Mouse (Mus musculus): ENCODE data around the gene Carmil1. TPM values are rescaled to one million over a fixed set of nuclear protein-coding genes. Genes with fewer than 3 reads are reported as not detected.

The Carmil1 gene
- polyA plus RNA-seq (2012; rRNA removed), result 25.6 and 26.3 TPM in 2 replicates

DNA sequence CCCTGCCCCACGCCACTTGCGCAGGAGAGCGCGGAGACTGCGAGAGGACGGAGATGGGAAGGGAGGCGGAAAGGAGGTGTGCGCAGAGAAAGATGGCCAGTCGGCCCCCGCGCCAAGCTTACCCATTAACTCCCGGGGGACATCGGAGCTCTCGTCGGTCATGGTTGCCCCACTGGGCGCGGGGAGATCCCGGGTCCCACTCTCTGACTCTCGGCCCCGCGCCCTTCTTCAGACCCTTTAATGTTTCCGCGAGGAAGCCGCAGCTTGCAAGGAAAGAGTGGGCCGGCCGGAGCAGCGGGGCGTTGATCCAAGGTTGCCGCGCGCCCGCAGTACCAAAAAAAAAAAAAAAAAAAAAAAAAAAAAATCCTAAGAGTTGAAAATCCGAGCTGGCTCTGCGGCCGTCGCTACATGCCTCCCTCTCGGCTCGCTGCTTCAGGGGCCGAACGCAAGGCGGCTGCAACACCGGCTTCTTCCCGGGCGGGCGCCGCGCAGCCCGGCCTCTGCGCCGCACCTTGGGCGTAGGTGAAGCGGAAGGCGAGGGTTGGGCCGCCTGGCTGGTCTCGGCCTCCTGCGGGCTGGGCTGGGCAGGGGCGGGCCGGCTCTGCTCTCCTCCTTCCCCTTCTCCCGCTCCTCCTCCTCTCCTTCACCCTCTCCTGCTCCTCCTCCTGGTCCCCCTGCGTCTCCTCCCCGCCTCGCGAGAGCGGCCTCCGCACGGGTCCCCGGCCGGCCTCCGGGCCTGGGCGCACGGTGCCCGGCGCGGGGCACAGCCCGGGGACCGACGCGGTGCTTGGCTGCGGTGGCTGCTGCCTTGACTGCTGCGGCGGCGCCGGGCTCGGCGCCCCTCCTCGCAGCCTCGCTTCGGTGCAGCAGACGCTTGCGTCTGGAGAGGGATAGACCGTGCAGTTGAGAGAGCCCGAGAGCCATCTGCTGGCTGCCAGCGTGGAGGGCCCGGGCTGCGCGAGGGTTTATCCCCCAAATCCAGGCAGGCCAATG is at the start of gene Carmil1:
Gene Carmil1 (minus strand): TSS at position 357 of the 993 bp plus-strand sequence.

DNA sequence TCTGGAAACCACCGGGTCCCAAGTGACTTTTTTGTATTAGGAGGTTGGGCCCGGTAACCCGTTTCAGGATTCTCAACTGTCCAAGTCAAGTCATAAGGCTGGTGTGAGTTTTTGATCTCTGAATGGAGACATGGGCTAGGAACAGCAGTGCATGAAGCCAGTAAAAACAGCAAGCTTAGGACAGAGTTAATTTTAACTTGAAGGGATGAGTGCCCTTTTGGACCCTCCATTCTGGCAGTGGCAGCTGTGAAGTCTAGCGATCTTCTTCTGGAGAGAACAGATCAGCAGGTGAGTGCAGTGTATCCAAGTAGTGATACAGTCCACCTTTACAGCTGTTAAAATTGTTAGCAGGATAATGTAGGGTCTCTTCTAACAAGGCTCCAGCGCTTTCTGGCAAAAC is 46.6 kb upstream of the Carmil1 start, which contains the start of gene Cmah:
Gene Cmah (plus strand): TSS at position 204 of the 400 bp plus-strand sequence.

DNA sequence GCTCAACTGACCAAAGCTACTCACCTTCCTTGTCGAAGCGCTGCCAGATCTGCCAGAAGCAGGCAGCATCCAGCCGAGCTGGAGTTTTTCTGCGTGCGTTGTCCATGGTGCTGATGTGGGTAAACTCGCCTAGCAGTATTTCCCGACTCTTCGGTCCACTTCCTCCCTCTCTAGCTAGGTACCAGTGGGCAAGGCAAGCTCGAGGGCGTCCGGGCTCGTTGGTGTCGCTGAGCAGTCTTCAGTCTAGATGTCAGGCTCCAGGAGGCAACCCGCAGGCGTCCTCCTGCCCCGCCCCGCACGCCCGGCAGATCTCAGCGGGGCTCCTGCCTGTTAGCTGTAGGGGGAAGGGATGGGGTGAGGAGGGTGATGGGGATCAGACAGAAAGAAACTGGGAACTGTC is 289.7 kb downstream of the Carmil1 start, which contains the start of gene Scgn:
Gene Scgn (minus strand): TSS at position 287 of the 400 bp plus-strand sequence.

Other genes starting within 250 kb of the Carmil1 start
- 0.04 and 0.05 TPM in 2 replicates for gene Cmah, start 46.6 kb upstream of the Carmil1 start, polyA plus RNA-seq (2012; rRNA removed)